Comparison of ENCODE assay signal across 8 mouse cellular contexts in genomic region chr4:70311530-70311929, GRCm38 (mm10).
DNase-seq lines count a peak whose midpoint lies in the region; ATAC-seq lines count a peak whose summit lies in the region.

No protein-coding gene starts in this region.

- ATAC-seq in forebrain, embryonic 15.5 days (replicated peaks): peak; percentile 86
- ATAC-seq in forebrain, embryonic 12.5 days (ENCODE audit: low FRiP score): no peak

- H3K4me3 ChIP-seq in forebrain, embryonic 15.5 days: no peak overlapping the region
- H3K4me3 ChIP-seq in forebrain, embryonic 12.5 days (replicated peaks): no peak overlapping the region

- peaks cover 14% of the 10 kb centered on the region for H3K36me3 ChIP-seq in forebrain, embryonic 15.5 days
- H3K36me3 ChIP-seq in forebrain, embryonic 12.5 days (replicated peaks): peaks cover 29% of the 10 kb centered on the region

- no peak overlapping the region for H3K4me2 ChIP-seq in forebrain, embryonic 15.5 days (replicated peaks)
- no peak overlapping the region for H3K4me2 ChIP-seq in forebrain, embryonic 12.5 days

- H3K9me3 ChIP-seq in forebrain, embryonic 15.5 days: no peaks in the 10 kb centered on the region
- no peaks in the 10 kb centered on the region for H3K9me3 ChIP-seq in forebrain, embryonic 12.5 days

- peaks cover 12% of the 10 kb centered on the region for H3K4me1 ChIP-seq in forebrain, embryonic 15.5 days
- H3K4me1 ChIP-seq in forebrain, embryonic 12.5 days: no peaks in the 10 kb centered on the region

- peak overlapping the region; percentile 24; the same call in 1 of the 2 replicates for H3K27ac ChIP-seq in forebrain, embryonic 15.5 days (replicated peaks)
- H3K27ac ChIP-seq in forebrain, embryonic 12.5 days: no peak overlapping the region

- H3K27me3 ChIP-seq in forebrain, embryonic 15.5 days: no peaks in the 10 kb centered on the region
- H3K27me3 ChIP-seq in forebrain, embryonic 12.5 days: no peaks in the 10 kb centered on the region

- 37% methylated on average over 5 of the region's 5 CpGs for WGBS in forebrain, embryonic 15.5 days
- WGBS in forebrain, embryonic 12.5 days: 83% methylated on average over 5 of the region's 5 CpGs

- H3K9ac ChIP-seq in forebrain, embryonic 15.5 days (replicated peaks): no peak overlapping the region
- no peak overlapping the region for H3K9ac ChIP-seq in forebrain, embryonic 12.5 days

- peak; percentile 46 for DNase-seq in adrenal gland, postnatal 10 days
- DNase-seq in frontal cortex, postnatal 10 days (ENCODE audit: low spot score in 2 of 2): peak; percentile 22 to 25
- peak; percentile 47 to 85 for DNase-seq in left cerebral cortex, adult 8-10 months (ENCODE audit: low spot score in 2 of 2)
- DNase-seq in right cerebral cortex, postnatal 4 days: peak; percentile 23
- no peak for DNase-seq in c-Kit-positive CD71-positive TER-119-positive erythroid progenitor cells, embryonic 14.5 days (ENCODE audit: low spot score)
- DNase-seq in natural killer cell, adult 2 months (ENCODE audit: low spot score in 2 of 2): no peak

Comparison
In these comparisons a context has a peak if more than half of its experiments do, and no peak if none do; other contexts are left out.
1. DNase-seq: peak in adrenal gland, postnatal 10 days (single experiment), frontal cortex, postnatal 10 days (2 of 2), left cerebral cortex, adult 8-10 months (2 of 2) and right cerebral cortex, postnatal 4 days (single experiment); none in c-Kit-positive CD71-positive TER-119-positive erythroid progenitor cells, embryonic 14.5 days (single experiment) and natural killer cell, adult 2 months (0 of 2).